Mouse (Mus musculus) heart, postnatal 0 days (tissue): ENCODE data around the gene Eif4enif1. TPM values are rescaled to one million over a fixed set of nuclear protein-coding genes. Genes with fewer than 3 reads are reported as not detected.

Source experiments
- ATAC-seq: fragments of 200-750 bp; cut with Nextera tagmentation; 2 replicates; pipeline ENCODE4 v1.8.0; 2017; ENCODE audit warnings: low read depth, moderate number of reproducible peaks, moderate library complexity; ENCODE audit not compliant: insufficient read depth
- DNase-seq: peaks from one replicate; pipeline ENCODE4 v3.0.0-alpha.2; 2016; ENCODE audit warnings: low spot score
- H3K27ac ChIP-seq: fragments of 300-500 bp; sonication (generic); 2 replicates; pipeline ENCODE4 v1.5.1; 2014; ENCODE audit warnings: low read depth, mild to moderate bottlenecking
- H3K27me3 ChIP-seq: fragments of 300-500 bp; sonication (generic); 2 replicates; pipeline ENCODE4 v1.6.1; 2014; ENCODE audit warnings: low read length, mixed read lengths; ENCODE audit not compliant: control insufficient read depth, insufficient read depth
- H3K36me3 ChIP-seq: fragments of 300-500 bp; sonication (generic); replicated peaks from 2 replicates; pipeline ENCODE4 v1.6.1; 2014; ENCODE audit warnings: low read length, mixed read lengths; ENCODE audit not compliant: control insufficient read depth, insufficient read depth
- H3K4me1 ChIP-seq: fragments of 300-500 bp; sonication (generic); 2 replicates; pipeline ENCODE4 v1.6.1; 2014; ENCODE audit warnings: antibody characterized with exemption; ENCODE audit not compliant: control insufficient read depth, insufficient read depth
- H3K4me2 ChIP-seq: fragments of 300-500 bp; sonication (generic); 2 replicates; pipeline ENCODE4 v1.6.1; 2014; ENCODE audit warnings: low read depth, mild to moderate bottlenecking, low read length, moderate library complexity
- H3K4me3 ChIP-seq: fragments of 300-500 bp; sonication (generic); 2 replicates; pipeline ENCODE4 v1.5.1; 2014; ENCODE audit warnings: low read depth, low read length
- H3K9ac ChIP-seq: fragments of 300-500 bp; sonication (generic); replicated peaks from 2 replicates; pipeline ENCODE4 v1.6.1; 2014; ENCODE audit warnings: low read depth, low read length, mixed read lengths
- H3K9me3 ChIP-seq: fragments of 300-500 bp; sonication (generic); replicated peaks from 2 replicates; pipeline ENCODE4 v1.6.1; 2016; ENCODE audit warnings: low read length; ENCODE audit not compliant: control insufficient read depth
- CTCF ChIP-seq: IDR thresholded peaks from 2 replicates; pipeline ENCODE4 v1.5.1; 2016; ENCODE audit warnings: antibody characterized with exemption, control low read depth, low read depth
- EP300 ChIP-seq: IDR thresholded peaks from 2 replicates; pipeline ENCODE4 v1.6.1; 2016; ENCODE audit warnings: antibody characterized with exemption, low read depth
- WGBS: fragments of 180-500 bp; shearing (Covaris S2); extraction: QIAGEN DNeasy Blood & Tissue Kit; methylation state at CpG from one replicate; pipeline ENCODE4 v1.1.7; 2014; 5-methylcytosine and 5-hydroxymethylcytosine counted together
- polyA plus RNA-seq: library from polyadenylated mRNA; unstranded; fragments of >200 nt; fragmentation: Nextera tagmentation; extraction: Ambion mirVana; gene quantifications from 2 replicates; pipeline ENCODE4 v1.2.1, GENCODE M21; 2015
- total RNA-seq: library from RNA; depleted of rRNA; stranded (reverse); fragments of >200 nt; gene quantifications from 2 replicates; pipeline ENCODE4 v1.2.3, GENCODE M21; 2014; ENCODE audit warnings: low replicate concordance; rRNA removed

Eif4enif1 gene
- total and polyA plus RNA-seq, 2 experiments from 2014 or later: 19.0 to 34.4 TPM

DNA sequence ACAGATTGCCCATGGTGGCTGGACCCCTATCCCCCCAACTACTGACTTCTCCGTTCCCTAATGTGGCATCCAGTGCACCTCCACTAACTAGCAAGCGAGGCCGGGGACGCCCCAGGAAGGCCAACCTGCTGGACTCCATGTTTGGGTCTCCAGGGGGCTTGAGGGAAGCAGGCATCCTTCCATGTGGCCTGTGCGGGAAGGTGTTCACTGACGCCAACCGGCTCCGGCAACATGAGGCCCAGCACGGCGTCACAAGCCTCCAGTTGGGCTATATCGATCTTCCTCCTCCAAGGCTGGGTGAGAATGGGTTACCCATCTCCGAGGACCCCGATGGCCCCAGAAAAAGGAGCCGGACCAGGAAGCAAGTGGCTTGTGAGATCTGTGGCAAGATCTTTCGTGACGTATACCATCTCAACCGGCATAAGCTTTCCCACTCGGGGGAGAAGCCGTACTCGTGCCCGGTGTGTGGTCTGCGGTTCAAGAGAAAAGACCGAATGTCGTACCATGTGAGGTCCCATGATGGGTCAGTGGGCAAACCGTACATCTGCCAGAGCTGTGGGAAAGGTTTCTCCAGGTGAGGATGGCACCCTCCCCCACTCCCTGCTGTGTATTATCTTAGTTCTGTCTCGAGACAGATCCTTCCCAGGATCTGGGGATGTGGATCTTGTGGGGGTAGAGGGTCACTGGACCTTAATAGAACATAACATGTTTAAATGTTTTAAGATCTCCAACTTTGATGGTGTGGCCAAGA, 89.3 kb downstream of the Eif4enif1 start:
- H3K4me3 ChIP-seq: peak overlapping the region; percentile 68
- no peak for TF ChIP-seq CTCF
- no peak for TF ChIP-seq EP300
- H3K36me3 ChIP-seq: peaks cover 34% of the 10 kb centered on the region
- no peaks in the 10 kb centered on the region for H3K9me3 ChIP-seq
- peak overlapping the region; percentile 98 for H3K27ac ChIP-seq
- peaks cover 33% of the 10 kb centered on the region for H3K4me1 ChIP-seq
- DNase-seq (no peak), ATAC-seq (no peak)
- 5% methylated on average over 26 of the region's 26 CpGs for WGBS
- H3K27me3 ChIP-seq: no peaks in the 10 kb centered on the region
- H3K9ac ChIP-seq: peak overlapping the region; percentile 69
- peak overlapping the region; percentile 97 for H3K4me2 ChIP-seq

- ATAC-seq: no peak
Measured at GRCm38 (mm10) chr11:3292062-3292421, 89.8 kb downstream of the Eif4enif1 start.

GRCm38 (mm10) chr11:3292711-3293249, 90.6 kb downstream of the Eif4enif1 start:
- H3K9me3 ChIP-seq: no peaks in the 10 kb centered on the region
- H3K27ac ChIP-seq: peak overlapping the region; percentile 98
- ATAC-seq (no peak), DNase-seq (peak; percentile 37)
- H3K4me3 ChIP-seq: peak overlapping the region; percentile 68
- TF ChIP-seq EP300: 0 out of 2 replicates have a peak, but pooled peaks have one; percentile 18
- no peak for TF ChIP-seq CTCF
- H3K36me3 ChIP-seq: peaks cover 46% of the 10 kb centered on the region
- no peaks in the 10 kb centered on the region for H3K27me3 ChIP-seq
- peak overlapping the region; percentile 97 for H3K4me2 ChIP-seq
- peaks cover 33% of the 10 kb centered on the region for H3K4me1 ChIP-seq
- H3K9ac ChIP-seq: peak overlapping the region; percentile 69
- 4% methylated on average over 8 of the region's 8 CpGs for WGBS

More at GRCm38 (mm10) chr11:3292062-3292421, 89.8 kb downstream of the Eif4enif1 start:
- Histone ChIP-seq H3K36me3 (peaks cover 38% of the 10 kb centered on the region), H3K4me1 (peaks cover 33% of the 10 kb centered on the region), H3K9me3 (no peaks in the 10 kb centered on the region), H3K27ac (peak overlapping the region; percentile 98), H3K27me3 (no peaks in the 10 kb centered on the region), H3K9ac (peak overlapping the region; percentile 69), H3K4me3 (peak overlapping the region; percentile 68), H3K4me2 (peak overlapping the region; percentile 97)
- WGBS: 0% methylated on average over 8 of the region's 8 CpGs
- no peak for TF ChIP-seq EP300
- no peak for TF ChIP-seq CTCF
- DNase-seq: peak; percentile 29

GRCm38 (mm10) chr11:3293361-3293760, 91.2 kb downstream of the Eif4enif1 start:
- TF ChIP-seq CTCF: no peak
- no peak for TF ChIP-seq EP300
- ATAC-seq (no peak), DNase-seq (no peak)
- Histone ChIP-seq H3K27ac (no peak overlapping the region; the same call in 1 of the 2 replicates), H3K4me2 (peak overlapping the region; percentile 97), H3K4me1 (peaks cover 31% of the 10 kb centered on the region), H3K4me3 (peak overlapping the region; percentile 68; the same call in 1 of the 2 replicates), H3K27me3 (no peaks in the 10 kb centered on the region), H3K9me3 (no peaks in the 10 kb centered on the region), H3K36me3 (peaks cover 51% of the 10 kb centered on the region), H3K9ac (peak overlapping the region; percentile 69; the same call in 1 of the 2 replicates)
- WGBS: 64% methylated on average over 4 of the region's 4 CpGs

Other genes with a start within 250 kb of the Eif4enif1 start
- 7.1 and 13.2 TPM in 2 replicates for gene Sfi1, start 8.9 kb upstream of the Eif4enif1 start, total RNA-seq
- 5.3 and 5.4 TPM in 2 replicates for gene Sfi1, start 8.9 kb upstream of the Eif4enif1 start, polyA plus RNA-seq
- gene Drg1, start 64.0 kb downstream of the Eif4enif1 start, total RNA-seq: 52.8 and 55.1 TPM in 2 replicates
- 128 and 134 TPM in 2 replicates for gene Drg1, start 64.0 kb downstream of the Eif4enif1 start, polyA plus RNA-seq
- 35.6 and 56.8 TPM in 2 replicates for gene Patz1, start 86.5 kb downstream of the Eif4enif1 start, total RNA-seq
- 13.1 and 14.0 TPM in 2 replicates for gene Patz1, start 86.5 kb downstream of the Eif4enif1 start, polyA plus RNA-seq
- 22.3 and 57.6 TPM in 2 replicates for gene Pik3ip1, start 128.0 kb downstream of the Eif4enif1 start, total RNA-seq
- gene Pik3ip1, start 128.0 kb downstream of the Eif4enif1 start, polyA plus RNA-seq: 44.7 and 65.9 TPM in 2 replicates
- gene Limk2, start 206.8 kb downstream of the Eif4enif1 start, total RNA-seq: 38.3 and 55.1 TPM in 2 replicates
- 31.0 and 32.8 TPM in 2 replicates for gene Limk2, start 206.8 kb downstream of the Eif4enif1 start, polyA plus RNA-seq
- 41.2 and 82.6 TPM in 2 replicates for gene Rnf185, start 250.0 kb downstream of the Eif4enif1 start, total RNA-seq
- gene Rnf185, start 250.0 kb downstream of the Eif4enif1 start, polyA plus RNA-seq: 22.9 and 23.6 TPM in 2 replicates